Mouse (Mus musculus): ENCODE data around the gene Pkm.

- TF ChIP-seq CTCF (IDR thresholded peaks at IDR 0.05; ENCODE audit: low read depth) (no peak), EP300 (IDR thresholded peaks at IDR 0.05; ENCODE audit: low read depth) (no peak)
Measured at GRCm38 (mm10) chr9:59617307-59617973, 38.7 kb upstream of the Pkm start.
